Mouse (Mus musculus): ENCODE data around the gene Gfap. TPM values are rescaled to one million over a fixed set of nuclear protein-coding genes. Genes with fewer than 3 reads are reported as not detected.

Gene Gfap
- polyA plus RNA-seq, 2 experiments, result 0.48 to 0.50 TPM

- Histone ChIP-seq H3K27me3 (ENCODE audit: control insufficient read depth, insufficient read depth, low read length) (no peaks in the 10 kb centered on the region), H3K36me3 (ENCODE audit: control insufficient read depth, insufficient read depth, low read length) (peaks cover 24% of the 10 kb centered on the region), H3K9ac (ENCODE audit: low read depth, low read length, severe bottlenecking) (no peak overlapping the region; the same call in 1 of the 2 replicates), H3K4me3 (replicated peaks; ENCODE audit: low read length) (no peak overlapping the region; the same call in 1 of the 2 replicates), H3K4me2 (replicated peaks; ENCODE audit: low read depth, low read length, severe bottlenecking) (peak overlapping the region; percentile 77), H3K4me1 (ENCODE audit: control insufficient read depth, insufficient read depth, low read length) (peaks cover 7% of the 10 kb centered on the region; the same call in 1 of the 2 replicates), H3K27ac (replicated peaks; ENCODE audit: low read depth, low read length) (no peak overlapping the region), H3K9me3 (ENCODE audit: control insufficient read depth, low read length) (no peaks in the 10 kb centered on the region)
- no peak for TF ChIP-seq POLR2A (IDR thresholded peaks at IDR 0.05; ENCODE audit: borderline replicate concordance, extremely low read depth, insufficient read depth, insufficient read length)
- WGBS, result 86% methylated on average over 2 of the region's 2 CpGs
- no peak for ATAC-seq (ENCODE audit: low FRiP score, low read depth)
- DNase-seq (ENCODE audit: low spot score), result no peak
Observed at GRCm38 (mm10) chr11:102879558-102879957, 21.2 kb downstream of the Gfap start.

GRCm38 (mm10) chr11:102874801-102875334, 25.8 kb downstream of the Gfap start:
- Histone ChIP-seq H3K4me1 (ENCODE audit: control insufficient read depth, insufficient read depth, low read length) (peaks cover 4% of the 10 kb centered on the region; the same call in 1 of the 2 replicates), H3K4me3 (replicated peaks; ENCODE audit: low read length) (no peak overlapping the region), H3K36me3 (ENCODE audit: control insufficient read depth, insufficient read depth, low read length) (peaks cover 54% of the 10 kb centered on the region), H3K27me3 (ENCODE audit: control insufficient read depth, insufficient read depth, low read length) (no peaks in the 10 kb centered on the region), H3K4me2 (replicated peaks; ENCODE audit: low read depth, low read length, severe bottlenecking) (no peak overlapping the region), H3K9ac (ENCODE audit: low read depth, low read length, severe bottlenecking) (no peak overlapping the region), H3K27ac (replicated peaks; ENCODE audit: low read depth, low read length) (no peak overlapping the region), H3K9me3 (ENCODE audit: control insufficient read depth, low read length) (no peaks in the 10 kb centered on the region)
- DNase-seq (ENCODE audit: low spot score) (no peak), ATAC-seq (ENCODE audit: low FRiP score, low read depth) (no peak)
- 91% methylated on average over 7 of the region's 7 CpGs for WGBS
- no peak for TF ChIP-seq POLR2A (IDR thresholded peaks at IDR 0.05; ENCODE audit: borderline replicate concordance, extremely low read depth, insufficient read depth, insufficient read length)

GRCm38 (mm10) chr11:102864272-102864671, 36.4 kb downstream of the Gfap start:
- no peak for TF ChIP-seq POLR2A (IDR thresholded peaks at IDR 0.05; ENCODE audit: borderline replicate concordance, extremely low read depth, insufficient read depth, insufficient read length)
- H3K9me3 ChIP-seq (ENCODE audit: control insufficient read depth, low read length), result no peaks in the 10 kb centered on the region
- 36% methylated on average over 4 of the region's 4 CpGs for WGBS
- no peaks in the 10 kb centered on the region for H3K4me1 ChIP-seq (ENCODE audit: control insufficient read depth, insufficient read depth, low read length)
- no peak overlapping the region for H3K4me2 ChIP-seq (replicated peaks; ENCODE audit: low read depth, low read length, severe bottlenecking)
- DNase-seq (ENCODE audit: low spot score), result peak; percentile 95
- no peaks in the 10 kb centered on the region for H3K27me3 ChIP-seq (ENCODE audit: control insufficient read depth, insufficient read depth, low read length)
- peaks cover 94% of the 10 kb centered on the region for H3K36me3 ChIP-seq (ENCODE audit: control insufficient read depth, insufficient read depth, low read length)
- no peak overlapping the region for H3K27ac ChIP-seq (replicated peaks; ENCODE audit: low read depth, low read length)
- H3K4me3 ChIP-seq (replicated peaks; ENCODE audit: low read length), result no peak overlapping the region
- peak; percentile 70; the same call in 1 of the 2 replicates for ATAC-seq (ENCODE audit: low FRiP score, low read depth)
- H3K9ac ChIP-seq (ENCODE audit: low read depth, low read length, severe bottlenecking), result no peak overlapping the region

DNA sequence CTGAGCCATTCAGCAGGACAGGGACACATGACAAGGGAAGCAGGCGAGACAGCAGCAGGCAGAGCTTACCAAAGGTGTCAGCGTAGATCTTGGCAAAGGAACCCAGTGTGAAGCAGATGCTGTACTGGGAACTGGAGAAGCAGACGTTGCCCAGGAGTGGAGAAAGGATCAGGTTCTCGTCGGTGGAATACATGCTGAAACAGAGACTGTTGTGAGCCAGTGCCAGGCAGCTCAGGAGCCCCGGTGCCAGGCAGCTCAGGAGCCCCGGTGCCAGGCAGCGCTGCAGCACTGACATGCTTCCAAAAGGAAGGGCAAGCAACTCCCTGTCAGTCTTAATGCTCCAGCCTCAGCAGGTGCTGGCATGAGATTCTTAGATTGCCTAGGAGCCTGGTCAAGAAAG, 40.8 kb downstream of the Gfap start:
- WGBS, result 92% methylated on average over 8 of the region's 8 CpGs

GRCm38 (mm10) chr11:102858951-102859350, 41.8 kb downstream of the Gfap start:
- peaks cover 83% of the 10 kb centered on the region for H3K36me3 ChIP-seq (ENCODE audit: control insufficient read depth, insufficient read depth, low read length)
- TF ChIP-seq POLR2A (IDR thresholded peaks at IDR 0.05; ENCODE audit: borderline replicate concordance, extremely low read depth, insufficient read depth, insufficient read length), result no peak
- DNase-seq (ENCODE audit: low spot score), result no peak
- H3K27ac ChIP-seq (replicated peaks; ENCODE audit: low read depth, low read length), result no peak overlapping the region
- no peaks in the 10 kb centered on the region for H3K4me1 ChIP-seq (ENCODE audit: control insufficient read depth, insufficient read depth, low read length)
- no peaks in the 10 kb centered on the region for H3K27me3 ChIP-seq (ENCODE audit: control insufficient read depth, insufficient read depth, low read length)
- ATAC-seq (ENCODE audit: low FRiP score, low read depth), result no peak
- H3K4me3 ChIP-seq (replicated peaks; ENCODE audit: low read length), result no peak overlapping the region
- no peaks in the 10 kb centered on the region for H3K9me3 ChIP-seq (ENCODE audit: control insufficient read depth, low read length)
- no peak overlapping the region for H3K4me2 ChIP-seq (replicated peaks; ENCODE audit: low read depth, low read length, severe bottlenecking)
- H3K9ac ChIP-seq (ENCODE audit: low read depth, low read length, severe bottlenecking), result no peak overlapping the region
- 91% methylated on average over 11 of the region's 11 CpGs for WGBS

More for the DNA sequence above, 40.8 kb downstream of the Gfap start:
- Histone ChIP-seq H3K9me3 (ENCODE audit: control insufficient read depth, low read length) (no peaks in the 10 kb centered on the region), H3K4me3 (replicated peaks; ENCODE audit: low read length) (no peak overlapping the region), H3K4me1 (ENCODE audit: control insufficient read depth, insufficient read depth, low read length) (no peaks in the 10 kb centered on the region), H3K36me3 (ENCODE audit: control insufficient read depth, insufficient read depth, low read length) (peaks cover 81% of the 10 kb centered on the region), H3K27ac (replicated peaks; ENCODE audit: low read depth, low read length) (no peak overlapping the region), H3K4me2 (replicated peaks; ENCODE audit: low read depth, low read length, severe bottlenecking) (no peak overlapping the region), H3K9ac (ENCODE audit: low read depth, low read length, severe bottlenecking) (no peak overlapping the region), H3K27me3 (ENCODE audit: control insufficient read depth, insufficient read depth, low read length) (no peaks in the 10 kb centered on the region)
- no peak for ATAC-seq (ENCODE audit: low FRiP score, low read depth)
- DNase-seq (ENCODE audit: low spot score), result no peak
- no peak for TF ChIP-seq POLR2A (IDR thresholded peaks at IDR 0.05; ENCODE audit: borderline replicate concordance, extremely low read depth, insufficient read depth, insufficient read length)
